Mouse (Mus musculus): ENCODE data around the gene Npas2.

Gene Npas2

DNA sequence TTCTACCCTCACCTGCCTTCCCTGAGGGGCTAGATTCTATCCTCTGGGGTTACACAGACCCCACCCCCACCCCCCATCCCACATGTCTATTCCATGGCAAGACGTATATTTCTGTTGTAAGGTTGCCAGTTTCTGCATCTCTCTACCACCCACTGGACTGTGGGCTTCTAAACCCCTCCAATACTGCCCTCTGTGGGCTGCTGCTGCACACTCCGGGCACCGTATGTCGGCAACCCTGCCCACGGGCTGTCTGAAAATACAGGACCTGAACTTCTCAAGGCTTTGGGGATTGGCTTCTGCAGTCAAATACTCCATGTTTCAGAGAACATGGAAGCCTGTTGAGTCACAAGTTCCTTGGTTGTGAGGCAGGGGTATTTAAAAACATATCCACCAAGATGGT, 17.4 kb downstream of the Npas2 start:
- in situ Hi-C loops (cut with MboI; ENCODE audit: unreplicated experiment in 2 of 2), result no loop called here

GRCm38 (mm10) chr1:39212982-39213381, 19.5 kb downstream of the Npas2 start:
- in situ Hi-C loops (cut with MboI; ENCODE audit: unreplicated experiment in 2 of 2), result no loop called here

- in situ Hi-C loops (cut with MboI; ENCODE audit: unreplicated experiment in 2 of 2), result no loop called here
Measured at GRCm38 (mm10) chr1:39217584-39217983, 24.1 kb downstream of the Npas2 start.

GRCm38 (mm10) chr1:39228401-39228800, 34.9 kb downstream of the Npas2 start:
- in situ Hi-C loops (cut with MboI; ENCODE audit: unreplicated experiment in 2 of 2), result no loop called here

DNA sequence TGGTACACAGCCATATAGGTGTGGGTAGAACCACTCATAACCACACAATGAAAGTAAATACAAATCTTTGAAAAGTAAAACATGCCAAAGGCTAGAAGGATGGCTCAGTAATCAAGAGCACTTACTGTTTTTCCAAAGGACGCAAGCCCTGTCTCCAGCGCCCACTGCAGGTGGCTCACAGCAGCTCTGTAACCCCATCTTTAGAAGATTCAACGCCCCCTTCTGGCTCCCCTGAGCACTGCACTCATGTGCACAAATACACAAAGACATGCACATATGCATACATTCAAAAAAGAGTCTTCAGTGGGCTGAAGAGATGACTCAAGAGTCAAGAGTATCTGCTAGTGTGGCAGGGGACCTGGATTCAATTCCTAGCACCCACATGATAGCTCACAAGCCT, 36.5 kb downstream of the Npas2 start:
- in situ Hi-C loops (cut with MboI; ENCODE audit: unreplicated experiment in 2 of 2), result no loop called here

- in situ Hi-C loops (cut with MboI; ENCODE audit: unreplicated experiment in 2 of 2), result no loop called here
Measured at GRCm38 (mm10) chr1:39234815-39235449, 41.4 kb downstream of the Npas2 start.

GRCm38 (mm10) chr1:39237503-39238255, 44.1 kb downstream of the Npas2 start:
- in situ Hi-C loops (cut with MboI; ENCODE audit: unreplicated experiment in 2 of 2), result no loop called here

- in situ Hi-C loops (cut with MboI; ENCODE audit: unreplicated experiment in 2 of 2), result no loop called here
Measured at GRCm38 (mm10) chr1:39240860-39241584, 47.5 kb downstream of the Npas2 start.

DNA sequence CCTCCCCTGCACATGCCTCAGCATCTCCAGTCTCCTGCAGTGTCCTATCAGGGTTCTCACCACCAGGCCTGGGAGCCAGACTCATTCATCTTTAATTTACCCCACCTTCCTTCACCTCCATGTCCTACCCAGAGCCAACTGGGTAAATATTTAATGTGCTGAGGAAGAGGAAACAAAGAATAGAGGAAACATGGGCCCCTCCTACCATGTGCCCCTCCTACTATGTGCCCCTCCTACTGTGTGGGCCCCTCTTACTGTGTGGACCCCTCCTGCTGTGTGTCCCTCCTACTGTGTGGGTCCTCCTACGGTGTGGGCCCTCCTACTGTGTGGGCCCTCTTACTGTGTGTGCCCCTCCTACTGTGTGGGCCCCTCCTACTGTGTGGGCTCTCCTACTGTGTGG, 51.2 kb downstream of the Npas2 start:
- in situ Hi-C loops (cut with MboI; ENCODE audit: unreplicated experiment in 2 of 2), result no loop called here

GRCm38 (mm10) chr1:39251679-39252078, 58.1 kb downstream of the Npas2 start:
- in situ Hi-C loops (cut with MboI; ENCODE audit: unreplicated experiment in 2 of 2), result no loop called here

GRCm38 (mm10) chr1:39253771-39254170, 60.2 kb downstream of the Npas2 start:
- in situ Hi-C loops (cut with MboI; ENCODE audit: unreplicated experiment in 2 of 2), result no loop called here

DNA sequence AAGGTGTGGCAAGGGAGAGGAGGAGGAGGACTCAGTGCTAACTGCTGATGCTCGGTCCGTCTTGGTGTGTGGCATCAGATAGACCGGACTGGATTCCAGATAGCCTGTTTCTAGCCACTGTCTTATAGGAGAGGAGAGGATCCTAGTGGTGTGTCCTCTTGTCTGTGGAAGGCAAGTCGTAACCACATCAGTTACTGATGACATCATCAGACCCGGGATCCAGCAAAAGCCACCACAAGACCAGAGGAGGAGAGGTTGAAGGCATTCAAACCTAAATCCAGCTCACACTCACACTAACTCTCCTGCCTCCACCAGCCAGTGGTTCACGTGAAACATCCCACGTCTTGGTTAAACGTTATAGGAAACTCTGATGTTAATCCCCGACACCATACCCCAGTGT, 62.5 kb downstream of the Npas2 start:
- in situ Hi-C loops (cut with MboI; ENCODE audit: unreplicated experiment in 2 of 2), result no loop called here

GRCm38 (mm10) chr1:39256513-39257330, 63.2 kb downstream of the Npas2 start:
- in situ Hi-C loops (cut with MboI; ENCODE audit: unreplicated experiment in 2 of 2), result no loop called here

- in situ Hi-C loops (cut with MboI; ENCODE audit: unreplicated experiment in 2 of 2), result no loop called here
Measured at GRCm38 (mm10) chr1:39257331-39257594, 63.7 kb downstream of the Npas2 start.

- in situ Hi-C loops (cut with MboI; ENCODE audit: unreplicated experiment in 2 of 2), result no loop called here
Measured at GRCm38 (mm10) chr1:39259668-39260067, 66.1 kb downstream of the Npas2 start.

- in situ Hi-C loops (cut with MboI; ENCODE audit: unreplicated experiment in 2 of 2), result no loop called here
Measured at GRCm38 (mm10) chr1:39260183-39260978, 66.8 kb downstream of the Npas2 start.

DNA sequence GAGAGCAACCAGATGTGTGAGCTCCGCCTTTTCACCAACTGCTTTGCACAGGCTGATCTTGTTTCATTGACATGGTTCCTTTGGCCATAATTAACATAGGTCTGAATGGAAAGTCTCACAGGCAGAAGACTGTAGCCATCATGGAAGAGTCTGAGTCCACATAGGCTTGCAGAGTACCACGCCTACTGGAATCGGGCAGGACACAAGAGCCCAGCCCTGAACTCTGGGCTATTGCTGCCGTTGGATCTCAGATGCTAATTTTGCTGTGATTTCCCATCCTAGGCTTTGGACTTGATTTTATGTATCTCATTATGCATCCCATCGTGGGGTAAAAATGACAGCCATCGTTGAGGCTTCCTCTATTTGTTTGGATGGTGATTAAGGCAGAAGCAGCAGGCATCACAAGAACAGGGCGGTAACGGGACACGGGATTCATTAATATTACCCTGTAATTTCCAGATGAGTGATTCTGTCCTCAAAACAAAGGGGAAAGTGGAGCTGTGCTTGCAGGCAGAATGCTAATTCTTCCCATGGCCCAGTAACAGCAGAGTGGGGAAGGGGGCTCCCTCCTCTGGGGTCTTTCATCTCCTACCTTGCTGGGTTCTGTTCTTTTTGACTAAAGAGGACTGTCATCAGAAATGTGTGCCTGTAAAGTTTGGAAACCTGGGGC, 73.4 kb downstream of the Npas2 start:
- in situ Hi-C loops (cut with MboI; ENCODE audit: unreplicated experiment in 2 of 2), result no loop called here

- in situ Hi-C loops (cut with MboI; ENCODE audit: unreplicated experiment in 2 of 2), result no loop called here
Measured at GRCm38 (mm10) chr1:39272976-39273375, 79.4 kb downstream of the Npas2 start.

- in situ Hi-C loops (cut with MboI; ENCODE audit: unreplicated experiment in 2 of 2), result no loop called here
Measured at GRCm38 (mm10) chr1:39280391-39280790, 86.9 kb downstream of the Npas2 start.
